Mouse (Mus musculus) liver, adult 2 months (tissue): Measurements from ENCODE around the gene Pga5.

Experiments used
- CTCF ChIP-seq: fragments of 200-500 bp; IDR thresholded peaks from 2 replicates; pipeline ENCODE4 v1.5.1; 2011; ENCODE audit warnings: low read depth, low read length, control low read depth
- POLR2A ChIP-seq: fragments of 200-500 bp; IDR thresholded peaks from 2 replicates; pipeline ENCODE4 v1.6.1; 2011; ENCODE audit warnings: low read length, control low read depth; ENCODE audit not compliant: insufficient read depth; ENCODE audit errors: extremely low read depth

DNA sequence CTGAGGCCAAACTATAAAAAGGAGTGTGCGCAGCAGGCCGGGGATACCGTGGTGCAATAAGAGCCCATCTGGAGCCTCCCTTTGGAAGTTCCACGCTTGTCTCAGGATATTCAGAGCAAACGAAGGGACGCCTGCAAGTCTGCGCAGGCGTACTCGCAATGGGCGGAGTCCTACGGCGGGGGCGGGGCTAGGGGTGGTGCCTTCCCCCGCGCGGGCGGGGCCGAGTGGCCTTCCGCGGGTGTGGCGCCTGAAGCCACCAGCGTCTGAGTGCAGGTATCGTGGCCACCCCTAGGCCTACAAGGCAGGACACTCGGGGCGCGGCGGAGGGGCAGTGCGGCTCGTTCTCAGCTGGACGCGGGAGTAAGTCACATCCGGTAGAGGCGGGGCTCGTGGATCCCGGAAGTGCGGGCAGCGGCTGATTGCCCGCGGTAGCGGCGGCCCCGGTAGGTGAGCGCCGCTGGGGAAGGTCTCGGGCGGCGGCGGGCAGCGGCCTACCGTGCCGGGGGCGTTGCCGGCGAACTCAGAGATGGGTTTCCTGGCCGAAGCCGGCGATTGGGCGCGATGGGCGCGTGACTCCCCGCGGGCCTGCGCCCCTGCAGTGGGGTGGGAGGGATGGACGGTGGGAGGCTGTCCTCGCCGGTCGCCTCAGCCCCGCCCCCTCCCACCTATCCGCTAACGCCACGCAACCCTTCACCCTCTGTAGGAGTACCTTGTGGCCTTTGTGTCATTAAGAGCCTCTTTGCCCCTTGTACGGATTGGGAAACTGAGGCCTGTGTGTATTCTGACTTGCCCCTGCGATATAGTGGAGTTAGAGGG lies 10.9 kb upstream of the Pga5 start, which contains the start of gene Vps37c:
- TF ChIP-seq CTCF (0 out of 2 replicates have a peak, but pooled peaks have one; percentile 0), POLR2A (peak; percentile 70)
